Mouse (Mus musculus): ENCODE measurements around the gene Prss22.

DNA sequence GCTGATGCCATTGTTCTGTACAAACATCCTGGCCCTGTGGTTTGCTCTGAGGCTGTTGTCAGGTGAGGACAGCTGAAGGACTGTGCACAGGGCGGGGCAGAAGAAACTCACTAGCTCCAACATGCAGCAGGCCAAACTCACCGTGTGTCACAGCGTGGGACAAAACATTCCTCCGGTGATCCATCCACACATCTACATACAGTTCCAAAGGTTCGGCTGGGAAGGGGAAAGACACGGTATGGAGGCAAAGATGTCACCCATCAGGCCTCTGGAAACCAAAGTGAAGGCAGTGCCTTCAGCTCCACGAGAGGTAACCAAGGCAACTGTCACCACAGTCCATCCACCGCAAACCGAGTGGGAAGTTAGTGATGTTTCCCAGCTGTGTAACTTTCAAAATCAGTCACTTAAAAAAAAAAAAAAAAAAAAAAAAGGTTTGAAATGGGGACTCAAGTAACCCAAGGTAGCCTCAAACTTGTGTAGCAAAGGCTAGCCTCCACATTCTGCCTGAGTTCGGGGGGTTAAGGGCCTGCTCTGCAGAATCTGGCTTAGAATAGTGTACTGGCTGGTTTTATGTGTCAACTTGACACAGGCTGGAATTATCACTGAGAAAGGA, 17.5 kb downstream of the Prss22 start, which contains the start of gene Prss30:
- TF ChIP-seq CTCF (IDR thresholded peaks at IDR 0.05; ENCODE audit: low read depth, low read length) (no peak), POLR2A (IDR thresholded peaks at IDR 0.05; ENCODE audit: extremely low read depth, insufficient read depth, low read length) (no peak)

Data from liver, adult 2 months (tissue).